Mouse (Mus musculus): ENCODE results near the gene Vmn2r85. TPM values are rescaled to one million over a fixed set of nuclear protein-coding genes. Genes with fewer than 3 reads are reported as not detected.
"Not testable (repeated sequence)": the region's sequence is repeated elsewhere in the genome, so short reads cannot be mapped to it uniquely, and the experiment has no call there.

Gene Vmn2r85
- not detected in 2 replicates for polyA plus RNA-seq (2016; fragmentation: Nextera tagmentation; extraction: Ambion mirVana)

GRCm38 (mm10) chr10:130429603-130430002 lies at the start of gene Vmn2r85:
Gene Vmn2r85 (minus strand): TSS chr10:130429703.
- H3K4me1 ChIP-seq (replicated peaks); H3K27me3 ChIP-seq; H3K9me3 ChIP-seq; ATAC-seq (ENCODE audit: insufficient number of reproducible peaks, insufficient read depth, low FRiP score, low TSS enrichment, low read depth); H3K4me3 ChIP-seq (replicated peaks); H3K4me2 ChIP-seq; H3K9ac ChIP-seq (replicated peaks); H3K36me3 ChIP-seq; H3K27ac ChIP-seq: not testable (repeated sequence)

GRCm38 (mm10) chr10:130470311-130470760 lies 40.8 kb upstream of the Vmn2r85 start:
- H3K27ac ChIP-seq, result peak overlapping the region; percentile 64; the same call in 1 of the 2 replicates

GRCm38 (mm10) chr10:130455950-130456349 lies 26.4 kb upstream of the Vmn2r85 start, which contains the start of gene Vmn2r86:
Gene Vmn2r86 (minus strand): TSS chr10:130456050.
- not testable (repeated sequence) for H3K4me3 ChIP-seq (replicated peaks); H3K4me2 ChIP-seq; ATAC-seq (ENCODE audit: insufficient number of reproducible peaks, insufficient read depth, low FRiP score, low TSS enrichment, low read depth); H3K9me3 ChIP-seq; H3K9ac ChIP-seq (replicated peaks); H3K4me1 ChIP-seq (replicated peaks); H3K27ac ChIP-seq; H3K36me3 ChIP-seq; H3K27me3 ChIP-seq
- WGBS, result 91% methylated on average over 1 of the region's 1 CpGs

More at GRCm38 (mm10) chr10:130470311-130470760, 40.8 kb upstream of the Vmn2r85 start:
- 1% methylated on average over 36 of the region's 36 CpGs for WGBS
- Histone ChIP-seq H3K9me3 (no peaks in the 10 kb centered on the region), H3K4me2 (peak overlapping the region; percentile 69), H3K27me3 (no peaks in the 10 kb centered on the region), H3K36me3 (no peaks in the 10 kb centered on the region), H3K9ac (replicated peaks) (peak overlapping the region; percentile 73), H3K4me3 (replicated peaks) (peak overlapping the region; percentile 49), H3K4me1 (replicated peaks) (0 out of 2 replicates have a peak, but pooled peaks cover 4% of the 10 kb centered on the region)
- peak; percentile 94 for ATAC-seq (ENCODE audit: insufficient number of reproducible peaks, insufficient read depth, low FRiP score, low TSS enrichment, low read depth)

GRCm38 (mm10) chr10:130444776-130445175 lies 15.3 kb upstream of the Vmn2r85 start:
- Histone ChIP-seq H3K4me3 (replicated peaks) (no peak overlapping the region), H3K27ac (no peak overlapping the region), H3K4me1 (replicated peaks) (no peaks in the 10 kb centered on the region), H3K4me2 (no peak overlapping the region), H3K9me3 (no peaks in the 10 kb centered on the region; the same call in 1 of the 2 replicates), H3K36me3 (no peaks in the 10 kb centered on the region), H3K9ac (replicated peaks) (no peak overlapping the region), H3K27me3 (no peaks in the 10 kb centered on the region)
- ATAC-seq (ENCODE audit: insufficient number of reproducible peaks, insufficient read depth, low FRiP score, low TSS enrichment, low read depth), result 0 out of 2 replicates have a peak, but pooled peaks have one; percentile 26
- 90% methylated on average over 21 of the region's 21 CpGs for WGBS

- H3K4me3 ChIP-seq (replicated peaks); H3K4me2 ChIP-seq; H3K4me1 ChIP-seq (replicated peaks); H3K27ac ChIP-seq; H3K27me3 ChIP-seq; ATAC-seq (ENCODE audit: insufficient number of reproducible peaks, insufficient read depth, low FRiP score, low TSS enrichment, low read depth); H3K36me3 ChIP-seq; H3K9me3 ChIP-seq; H3K9ac ChIP-seq (replicated peaks): not testable (repeated sequence)
- 86% methylated on average over 11 of the region's 11 CpGs for whole genome bisulfite sequencing
Observed at GRCm38 (mm10) chr10:130434185-130434898, 4.8 kb upstream of the Vmn2r85 start.

DNA sequence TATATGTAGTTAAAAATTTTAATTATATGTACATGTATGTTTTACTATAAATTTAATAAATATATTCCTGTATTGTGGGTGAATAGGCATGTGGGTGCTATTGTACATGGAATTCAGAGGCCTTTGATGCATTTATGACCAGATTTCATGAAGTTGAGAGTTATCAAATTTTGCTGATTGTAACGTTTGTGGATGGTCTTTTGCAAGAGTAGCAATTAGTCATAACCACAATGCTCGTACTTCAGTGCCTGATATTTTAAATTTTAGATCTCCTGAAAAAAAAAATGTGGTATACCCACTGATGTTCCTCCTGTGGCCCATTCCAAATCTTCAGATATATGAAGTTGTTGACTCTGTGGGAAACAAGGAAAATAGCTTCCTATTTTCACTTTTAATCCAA lies 7.1 kb downstream of the Vmn2r85 start:
- H3K9ac ChIP-seq (replicated peaks); ATAC-seq (ENCODE audit: insufficient number of reproducible peaks, insufficient read depth, low FRiP score, low TSS enrichment, low read depth); H3K4me3 ChIP-seq (replicated peaks); H3K4me1 ChIP-seq (replicated peaks); H3K27ac ChIP-seq; H3K4me2 ChIP-seq; H3K9me3 ChIP-seq; H3K27me3 ChIP-seq; H3K36me3 ChIP-seq: not testable (repeated sequence)
- 82% methylated on average over 2 of the region's 2 CpGs for WGBS

DNA sequence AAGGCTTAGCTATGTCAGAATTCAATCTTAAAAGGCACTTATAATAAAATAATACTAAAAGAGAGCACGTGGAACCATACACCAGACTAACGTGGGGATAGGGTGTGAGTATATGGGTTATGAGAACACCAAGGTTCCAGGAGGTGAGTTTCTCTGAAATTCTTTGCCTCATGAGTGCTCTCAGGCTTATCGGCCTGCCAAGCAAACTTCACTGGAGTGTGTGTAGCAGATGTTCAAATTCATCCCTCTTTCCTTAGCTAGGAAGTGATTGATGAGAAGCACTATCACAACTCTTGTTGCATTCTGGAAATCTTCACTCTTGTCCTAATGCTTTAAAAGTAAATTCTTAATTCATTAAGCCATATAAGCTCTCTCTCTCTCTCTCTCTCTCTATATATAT lies 9.1 kb downstream of the Vmn2r85 start:
- Histone ChIP-seq H3K27me3 (no peaks in the 10 kb centered on the region), H3K4me2 (no peak overlapping the region), H3K27ac (no peak overlapping the region), H3K4me1 (replicated peaks) (no peaks in the 10 kb centered on the region), H3K9me3 (no peaks in the 10 kb centered on the region), H3K4me3 (replicated peaks) (no peak overlapping the region), H3K9ac (replicated peaks) (no peak overlapping the region), H3K36me3 (no peaks in the 10 kb centered on the region)
- 83% methylated on average over 3 of the region's 3 CpGs for WGBS
- ATAC-seq (ENCODE audit: insufficient number of reproducible peaks, insufficient read depth, low FRiP score, low TSS enrichment, low read depth), result no peak

GRCm38 (mm10) chr10:130419954-130420353 lies 9.5 kb downstream of the Vmn2r85 start:
- not testable (repeated sequence) for ATAC-seq (ENCODE audit: insufficient number of reproducible peaks, insufficient read depth, low FRiP score, low TSS enrichment, low read depth); H3K27me3 ChIP-seq

GRCm38 (mm10) chr10:130416352-130416751 lies 13.2 kb downstream of the Vmn2r85 start:
- not testable (repeated sequence) for H3K27ac ChIP-seq; H3K36me3 ChIP-seq; H3K4me2 ChIP-seq; H3K27me3 ChIP-seq; H3K4me3 ChIP-seq (replicated peaks); H3K4me1 ChIP-seq (replicated peaks); H3K9ac ChIP-seq (replicated peaks); H3K9me3 ChIP-seq; ATAC-seq (ENCODE audit: insufficient number of reproducible peaks, insufficient read depth, low FRiP score, low TSS enrichment, low read depth)

More at GRCm38 (mm10) chr10:130419954-130420353, 9.5 kb downstream of the Vmn2r85 start:
- 73% methylated on average over 2 of the region's 2 CpGs for WGBS
- H3K36me3 ChIP-seq; H3K4me1 ChIP-seq (replicated peaks); H3K4me2 ChIP-seq; H3K9me3 ChIP-seq; H3K4me3 ChIP-seq (replicated peaks); H3K27ac ChIP-seq; H3K9ac ChIP-seq (replicated peaks): not testable (repeated sequence)

GRCm38 (mm10) chr10:130412167-130412698 lies 17.3 kb downstream of the Vmn2r85 start:
- ATAC-seq (ENCODE audit: insufficient number of reproducible peaks, insufficient read depth, low FRiP score, low TSS enrichment, low read depth), result not testable (repeated sequence)

GRCm38 (mm10) chr10:130394232-130394631 lies 35.3 kb downstream of the Vmn2r85 start, which contains the start of gene Vmn2r84:
Gene Vmn2r84 (minus strand): TSS chr10:130394332.
- H3K9ac ChIP-seq (replicated peaks), result no peak within 1 kb of the TSS
- H3K27ac ChIP-seq, result no peak within 1 kb of the TSS
- H3K4me3 ChIP-seq (replicated peaks), result no peak within 1 kb of the TSS
- H3K9me3 ChIP-seq, result no peaks in the 10 kb centered on the region
- ATAC-seq (ENCODE audit: insufficient number of reproducible peaks, insufficient read depth, low FRiP score, low TSS enrichment, low read depth), result no peak
- no peaks in the 10 kb centered on the region for H3K4me1 ChIP-seq (replicated peaks)
- no peaks in the 10 kb centered on the region for H3K27me3 ChIP-seq
- no peaks in the 10 kb centered on the region for H3K36me3 ChIP-seq
- no peak within 1 kb of the TSS for H3K4me2 ChIP-seq

More at GRCm38 (mm10) chr10:130412167-130412698, 17.3 kb downstream of the Vmn2r85 start:
- H3K27ac ChIP-seq; H3K27me3 ChIP-seq; H3K4me1 ChIP-seq (replicated peaks); H3K9ac ChIP-seq (replicated peaks); H3K36me3 ChIP-seq; H3K4me2 ChIP-seq; H3K4me3 ChIP-seq (replicated peaks); H3K9me3 ChIP-seq: not testable (repeated sequence)
- 67% methylated on average over 23 of the region's 35 CpGs for WGBS

Measured in limb, embryonic 12.5 days (tissue).